Mouse (Mus musculus) olfactory bulb, adult 2 months (tissue): ENCODE measurements around the gene S100a5.

ENCODE experiments used
- CTCF ChIP-seq: fragments of 200-500 bp; IDR thresholded peaks from 2 replicates; pipeline ENCODE4 v1.5.1; 2012; ENCODE audit warnings: low read depth, mild to moderate bottlenecking, low read length, moderate library complexity; ENCODE audit not compliant: insufficient read depth
- POLR2A ChIP-seq: fragments of 200-500 bp; IDR thresholded peaks from 2 replicates; pipeline ENCODE4 v1.6.1; 2012; ENCODE audit warnings: mild to moderate bottlenecking, low read depth, low read length, moderate library complexity; ENCODE audit not compliant: insufficient read depth

DNA sequence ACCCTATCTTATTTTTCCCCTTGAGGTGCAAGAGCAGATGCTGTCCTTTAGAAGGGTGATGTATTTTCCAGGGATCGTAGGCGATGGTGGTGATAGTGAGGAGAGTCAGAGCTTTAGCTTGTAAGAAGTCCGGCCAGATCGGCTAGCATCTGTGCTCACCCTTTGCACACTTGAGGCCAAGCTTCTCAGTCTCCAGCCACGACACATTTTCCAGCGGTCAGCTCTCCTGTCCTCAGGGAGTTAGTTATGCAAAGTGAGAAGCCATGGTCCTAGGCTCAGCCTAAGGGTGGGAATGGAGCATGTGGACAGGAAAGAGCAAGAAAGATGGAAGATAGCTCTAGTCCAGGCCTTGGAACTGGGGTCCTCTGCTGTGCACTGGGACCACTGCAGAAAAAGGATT is 11.5 kb upstream of the S100a5 start:
- TF ChIP-seq CTCF (no peak), POLR2A (no peak)
